11 mouse cellular contexts compared by ENCODE assay signal in genomic region chr4:142180874-142181273, GRCm38 (mm10). TPM values are rescaled to one million over a fixed set of nuclear protein-coding genes. Genes with fewer than 3 reads are reported as not detected.
DNase-seq lines count a peak whose midpoint lies in the region; ATAC-seq and TF ChIP-seq lines count a peak whose summit lies in the region.
"Had no signal": no experiment of that assay in that cellular context is flagged by ENCODE, and none has a peak within 500 bp of the region (broad histone marks: within the 10 kb centered on the region; RNA-seq: fewer than 3 reads in every experiment).

No protein-coding gene starts in this region.

- H3K4me3 ChIP-seq in left cerebral cortex, adult 2 months, result no peak overlapping the region
- no peak overlapping the region for H3K4me3 ChIP-seq in forebrain, embryonic 15.5 days
- H3K4me3 ChIP-seq in limb, embryonic 15.5 days, result no peak overlapping the region

- H3K4me2 ChIP-seq in forebrain, embryonic 15.5 days (replicated peaks), result no peak overlapping the region
- H3K4me2 ChIP-seq in limb, embryonic 15.5 days, result 0 out of 2 replicates have a peak overlapping the region, but pooled peaks have one; percentile 4

- H3K36me3 ChIP-seq in forebrain, embryonic 15.5 days, result 0 out of 2 replicates have a peak, but pooled peaks cover 4% of the 10 kb centered on the region
- H3K36me3 ChIP-seq in limb, embryonic 15.5 days, result no peaks in the 10 kb centered on the region

- intact Hi-C loops in left cerebral cortex, adult 2 months (cut with DNase I), result loop anchor here (5.0 kb wide), 1 partner anchor 56 kb away; the partner anchor contains the start of gene Kazn
- intact Hi-C loops in left cerebral cortex, postnatal 36 days (cut with DNase I), result no loop called here

- WGBS in forebrain, embryonic 15.5 days, result 92% methylated on average over 9 of the region's 9 CpGs
- 78% methylated on average over 9 of the region's 9 CpGs for WGBS in limb, embryonic 15.5 days

- TF ChIP-seq CTCF in left cerebral cortex, adult 2 months (IDR thresholded peaks at IDR 0.05), result no peak

- H3K27me3 ChIP-seq in forebrain, embryonic 15.5 days, result no peaks in the 10 kb centered on the region
- H3K27me3 ChIP-seq in limb, embryonic 15.5 days, result no peaks in the 10 kb centered on the region

- peak; percentile 40 to 48 for DNase-seq in cerebellum, postnatal 10 days
- DNase-seq in cerebellum, adult 18-20 months, result no peak
- DNase-seq in left cerebral cortex, adult 2 months (ENCODE audit: extremely low spot score in 1 of 2, low spot score in 2 of 2), result no peak
- DNase-seq in left cerebral cortex, adult 9 months (ENCODE audit: low spot score in 2 of 2), result no peak
- DNase-seq in layer of hippocampus, adult 8-10 months (ENCODE audit: low spot score in 2 of 2), result no peak
- no peak for DNase-seq in left cerebral cortex, postnatal 36 days (ENCODE audit: low spot score in 2 of 2)
- DNase-seq: thymus, postnatal 25 days had no signal

- no peak overlapping the region for H3K9ac ChIP-seq in forebrain, embryonic 15.5 days (replicated peaks)
- H3K9ac ChIP-seq in limb, embryonic 15.5 days, result no peak overlapping the region
- H3K9ac ChIP-seq: liver, embryonic 14.5 days had no signal

- ATAC-seq in forebrain, embryonic 15.5 days (replicated peaks), result no peak
- no peak for ATAC-seq in limb, embryonic 15.5 days (ENCODE audit: insufficient number of reproducible peaks, low FRiP score, low TSS enrichment, low read depth)

- H3K9me3 ChIP-seq in forebrain, embryonic 15.5 days, result no peaks in the 10 kb centered on the region
- no peaks in the 10 kb centered on the region for H3K9me3 ChIP-seq in limb, embryonic 15.5 days

- peak overlapping the region; percentile 1; the same call in 1 of the 2 replicates for H3K27ac ChIP-seq in left cerebral cortex, adult 2 months
- H3K27ac ChIP-seq in forebrain, embryonic 15.5 days (replicated peaks), result peak overlapping the region; percentile 50
- peak overlapping the region; percentile 86 for H3K27ac ChIP-seq in limb, embryonic 15.5 days
- H3K27ac ChIP-seq: liver, embryonic 14.5 days had no signal

- H3K4me1 ChIP-seq in forebrain, embryonic 15.5 days, result peaks cover 26% of the 10 kb centered on the region
- peaks cover 66% of the 10 kb centered on the region for H3K4me1 ChIP-seq in limb, embryonic 15.5 days

RNA-seq across cellular contexts. Expression of gene Kazn, which starts 58.3 kb away (rescaled TPM):
- 10 to 100 TPM; 82.9 to 90.9 TPM for total RNA-seq in left cerebral cortex, adult 2 months (2021)
- polyA plus RNA-seq in forebrain, embryonic 15.5 days (2015; fragmentation: Nextera tagmentation; extraction: Ambion mirVana), result 25.2 and 25.6 TPM in 2 replicates
- polyA plus RNA-seq in limb, embryonic 15.5 days (2015; fragmentation: Nextera tagmentation; extraction: Ambion mirVana), result 11.1 and 15.2 TPM in 2 replicates
- total RNA-seq in layer of hippocampus, adult 8-10 months (2022), result 10 to 100 TPM; 44.3 to 48.2 (median 44.9) TPM
- 100 to 1,000 TPM in 1 of 2 experiments, 10 to 100 TPM in 1; 80.6 to 112 TPM for total RNA-seq in left cerebral cortex, postnatal 36 days (2021)
- total RNA-seq: neutrophil, adult 5-6 weeks had no signal

Comparison
In these comparisons a context has a peak if more than half of its experiments do, and no peak if none do; other contexts are left out.
1. DNase-seq: peak in cerebellum, postnatal 10 days (2 of 2); none in cerebellum, adult 18-20 months (0 of 2), left cerebral cortex, adult 2 months (0 of 2), left cerebral cortex, adult 9 months (0 of 2), layer of hippocampus, adult 8-10 months (0 of 2) and left cerebral cortex, postnatal 36 days (0 of 2).
2. H3K27ac ChIP-seq: peak in every context shown above with its lines; median percentile 86 in limb, embryonic 15.5 days; 50 in forebrain, embryonic 15.5 days; 1 in left cerebral cortex, adult 2 months.